17 mouse cellular contexts compared by ENCODE assay signal in genomic region chr10:105557581-105557980, GRCm38 (mm10).
"Had no signal": no experiment of that assay in that cellular context is flagged by ENCODE, and none has a peak within 500 bp of the region (broad histone marks: within the 10 kb centered on the region; RNA-seq: fewer than 3 reads in every experiment).

No protein-coding gene starts in this region.

- H3K4me1 ChIP-seq: kidney, embryonic 15.5 days; midbrain, embryonic 13.5 days had no signal

- H3K27ac ChIP-seq: kidney, embryonic 15.5 days; limb, embryonic 15.5 days; liver, embryonic 14.5 days; macrophage; midbrain, embryonic 13.5 days; stomach, postnatal 0 days had no signal

- H3K27me3 ChIP-seq: kidney, embryonic 15.5 days; limb, embryonic 15.5 days; midbrain, embryonic 13.5 days had no signal

- H3K4me3 ChIP-seq: kidney, embryonic 15.5 days; limb, embryonic 15.5 days; midbrain, embryonic 13.5 days had no signal

- H3K9me3 ChIP-seq: kidney, embryonic 15.5 days; limb, embryonic 15.5 days; midbrain, embryonic 13.5 days had no signal

- H3K4me2 ChIP-seq: kidney, embryonic 15.5 days; limb, embryonic 15.5 days; liver, embryonic 11.5 days; lung, embryonic 14.5 days; midbrain, embryonic 13.5 days had no signal

- DNase-seq: kidney, postnatal 10 days; kidney, postnatal 36 days; layer of hippocampus, adult 9-11 months; liver, postnatal 0 days; lung, embryonic 14.5 days; thymus, adult 2 months; thymus, postnatal 14 days; thymus, postnatal 4 days had no signal

- H3K36me3 ChIP-seq: midbrain, embryonic 13.5 days had no signal

- H3K9ac ChIP-seq: kidney, embryonic 15.5 days; limb, embryonic 15.5 days; liver, embryonic 14.5 days; liver, postnatal 0 days; lung, embryonic 14.5 days; midbrain, embryonic 13.5 days had no signal

- ATAC-seq: liver, postnatal 0 days; lung, postnatal 0 days; midbrain, embryonic 13.5 days; midbrain, embryonic 16.5 days had no signal
